In genomic region chr4:97465517-97465916, GRCm38 (mm10) we compare ENCODE assay signal across 22 mouse cellular contexts.
DNase-seq lines count a peak whose midpoint lies in the region; ATAC-seq and TF ChIP-seq lines count a peak whose summit lies in the region.
"Had no signal": no experiment of that assay in that cellular context is flagged by ENCODE, and none has a peak within 500 bp of the region (broad histone marks: within the 10 kb centered on the region; RNA-seq: fewer than 3 reads in every experiment).

No protein-coding gene starts in this region.

- DNase-seq in forebrain, embryonic 10.5 days (ENCODE audit: extremely low spot score, low spot score) = no peak
- no peak for DNase-seq in lung, postnatal 25 days (ENCODE audit: low spot score)
- no peak for DNase-seq in intestine, embryonic 14.5 days (ENCODE audit: low spot score)
- no peak for DNase-seq in right cerebral cortex, adult 2 months (ENCODE audit: low spot score in 2 of 2)
- DNase-seq in liver = no peak
- DNase-seq: adrenal gland, adult 8-10 months; cerebellum, adult 9-10 months; gastrocnemius, postnatal 36 days; kidney, adult 9 months; kidney, postnatal 36 days; right cerebral cortex, postnatal 4 days; thymus, postnatal 25 days had no signal

- no peak for TF ChIP-seq POLR2A in small intestine, adult 2 months (IDR thresholded peaks at IDR 0.05; ENCODE audit: low read depth, low read length)

- H3K4me1 ChIP-seq in forebrain, embryonic 10.5 days = peaks cover 25% of the 10 kb centered on the region
- 0 out of 2 replicates have a peak, but pooled peaks cover 4% of the 10 kb centered on the region for H3K4me1 ChIP-seq in forebrain, embryonic 15.5 days
- no peaks in the 10 kb centered on the region for H3K4me1 ChIP-seq in lung, embryonic 15.5 days
- H3K4me1 ChIP-seq in intestine, embryonic 14.5 days (replicated peaks; ENCODE audit: control insufficient read depth, insufficient read depth, low read length) = no peaks in the 10 kb centered on the region
- H3K4me1 ChIP-seq in small intestine, adult 2 months (ENCODE audit: control insufficient read depth, insufficient read depth, insufficient read length, low read length) = no peaks in the 10 kb centered on the region; the same call in 1 of the 2 replicates

- no peaks in the 10 kb centered on the region for H3K36me3 ChIP-seq in forebrain, embryonic 10.5 days (replicated peaks)
- no peaks in the 10 kb centered on the region for H3K36me3 ChIP-seq in forebrain, embryonic 15.5 days
- H3K36me3 ChIP-seq in lung, embryonic 15.5 days = no peaks in the 10 kb centered on the region
- H3K36me3 ChIP-seq in intestine, embryonic 14.5 days (ENCODE audit: control insufficient read depth, insufficient read depth, low read length) = no peaks in the 10 kb centered on the region
- H3K36me3 ChIP-seq in small intestine, adult 2 months (ENCODE audit: control insufficient read depth, insufficient read depth, low read length) = no peaks in the 10 kb centered on the region
- H3K36me3 ChIP-seq: embryonic facial prominence, embryonic 12.5 days; limb, embryonic 15.5 days had no signal

- no peak overlapping the region for H3K4me2 ChIP-seq in forebrain, embryonic 15.5 days (replicated peaks)
- H3K4me2 ChIP-seq in lung, embryonic 15.5 days = no peak overlapping the region
- H3K4me2 ChIP-seq in intestine, embryonic 14.5 days (ENCODE audit: low read length) = no peak overlapping the region
- H3K4me2 ChIP-seq: embryonic facial prominence, embryonic 12.5 days; limb, embryonic 15.5 days; midbrain, embryonic 11.5 days had no signal

- H3K27ac ChIP-seq in forebrain, embryonic 10.5 days = peak overlapping the region; percentile 58
- H3K27ac ChIP-seq in forebrain, embryonic 15.5 days (replicated peaks) = no peak overlapping the region
- peak overlapping the region; percentile 47; the same call in 1 of the 2 replicates for H3K27ac ChIP-seq in lung, embryonic 15.5 days
- H3K27ac ChIP-seq in intestine, embryonic 14.5 days (ENCODE audit: low read depth) = peak overlapping the region; percentile 79; the same call in 1 of the 2 replicates
- H3K27ac ChIP-seq in small intestine, adult 2 months (ENCODE audit: insufficient read depth, low read depth, low read length) = 0 out of 2 replicates have a peak overlapping the region, but pooled peaks have one; percentile 7
- H3K27ac ChIP-seq: embryonic facial prominence, embryonic 12.5 days; limb, embryonic 15.5 days; macrophage had no signal

- H3K4me3 ChIP-seq in forebrain, embryonic 10.5 days = no peak overlapping the region
- no peak overlapping the region for H3K4me3 ChIP-seq in forebrain, embryonic 15.5 days
- H3K4me3 ChIP-seq in lung, embryonic 15.5 days = no peak overlapping the region
- no peak overlapping the region for H3K4me3 ChIP-seq in intestine, embryonic 14.5 days (ENCODE audit: low read depth, low read length)
- H3K4me3 ChIP-seq in small intestine, adult 2 months (ENCODE audit: low read depth, low read length) = no peak overlapping the region
- H3K4me3 ChIP-seq: embryonic facial prominence, embryonic 12.5 days; limb, embryonic 15.5 days had no signal

- H3K9ac ChIP-seq in forebrain, embryonic 15.5 days (replicated peaks) = no peak overlapping the region
- H3K9ac ChIP-seq in lung, embryonic 15.5 days = no peak overlapping the region
- no peak overlapping the region for H3K9ac ChIP-seq in intestine, embryonic 14.5 days (ENCODE audit: low read length)
- H3K9ac ChIP-seq: embryonic facial prominence, embryonic 12.5 days; limb, embryonic 15.5 days had no signal

- no peaks in the 10 kb centered on the region for H3K27me3 ChIP-seq in forebrain, embryonic 10.5 days (ENCODE audit: poor library complexity, severe bottlenecking)
- no peaks in the 10 kb centered on the region for H3K27me3 ChIP-seq in forebrain, embryonic 15.5 days
- no peaks in the 10 kb centered on the region for H3K27me3 ChIP-seq in lung, embryonic 15.5 days
- no peaks in the 10 kb centered on the region for H3K27me3 ChIP-seq in intestine, embryonic 14.5 days (replicated peaks; ENCODE audit: control insufficient read depth, insufficient read depth, low read length)
- H3K27me3 ChIP-seq in small intestine, adult 2 months (ENCODE audit: control insufficient read depth, insufficient read depth, low read length) = no peaks in the 10 kb centered on the region
- H3K27me3 ChIP-seq: embryonic facial prominence, embryonic 12.5 days; limb, embryonic 15.5 days; Patski had no signal

- ATAC-seq in forebrain, embryonic 15.5 days (replicated peaks) = no peak
- no peak for ATAC-seq in lung, embryonic 15.5 days (ENCODE audit: borderline replicate concordance, extremely low read depth, low FRiP score, low TSS enrichment)
- ATAC-seq in intestine, embryonic 14.5 days (replicated peaks; ENCODE audit: low FRiP score, low TSS enrichment, low read depth) = no peak; the same call in 1 of the 2 replicates
- ATAC-seq: CD4-positive, CD25-positive, alpha-beta regulatory T cell, adult 4 months; forebrain, embryonic 16.5 days; Patski had no signal

- no peak for TF ChIP-seq CTCF in small intestine, adult 2 months (IDR thresholded peaks at IDR 0.05; ENCODE audit: extremely low read depth, insufficient read length, insufficient replicate concordance, low read depth, low read length)

- H3K9me3 ChIP-seq in forebrain, embryonic 10.5 days = no peaks in the 10 kb centered on the region
- no peaks in the 10 kb centered on the region for H3K9me3 ChIP-seq in forebrain, embryonic 15.5 days
- H3K9me3 ChIP-seq in lung, embryonic 15.5 days = no peaks in the 10 kb centered on the region
- H3K9me3 ChIP-seq in intestine, embryonic 14.5 days (ENCODE audit: control insufficient read depth, low read length) = no peaks in the 10 kb centered on the region
- H3K9me3 ChIP-seq: embryonic facial prominence, embryonic 12.5 days; limb, embryonic 15.5 days had no signal
